ENCODE assay signal across 8 mouse cellular contexts in genomic region chr16:3895173-3895792, GRCm38 (mm10). TPM values are rescaled to one million over a fixed set of nuclear protein-coding genes. Genes with fewer than 3 reads are reported as not detected.
DNase-seq lines count a peak whose midpoint lies in the region; ATAC-seq lines count a peak whose summit lies in the region.

No protein-coding gene starts in this region.

- no peaks in the 10 kb centered on the region for H3K9me3 ChIP-seq in hindbrain, embryonic 13.5 days
- no peaks in the 10 kb centered on the region for H3K9me3 ChIP-seq in hindbrain, embryonic 12.5 days (replicated peaks)
- no peaks in the 10 kb centered on the region for H3K9me3 ChIP-seq in embryonic facial prominence, embryonic 14.5 days (ENCODE audit: control insufficient read depth, low read length)

- no peaks in the 10 kb centered on the region for H3K4me1 ChIP-seq in hindbrain, embryonic 13.5 days (replicated peaks)
- no peaks in the 10 kb centered on the region for H3K4me1 ChIP-seq in hindbrain, embryonic 12.5 days
- H3K4me1 ChIP-seq in embryonic facial prominence, embryonic 14.5 days (ENCODE audit: control insufficient read depth, insufficient read depth, low read length), result no peaks in the 10 kb centered on the region

- no peak overlapping the region for H3K4me2 ChIP-seq in hindbrain, embryonic 13.5 days
- H3K4me2 ChIP-seq in hindbrain, embryonic 12.5 days (replicated peaks), result no peak overlapping the region
- H3K4me2 ChIP-seq in embryonic facial prominence, embryonic 14.5 days (ENCODE audit: low read depth, low read length), result no peak overlapping the region

- H3K9ac ChIP-seq in hindbrain, embryonic 13.5 days, result no peak overlapping the region
- H3K9ac ChIP-seq in hindbrain, embryonic 12.5 days, result no peak overlapping the region
- H3K9ac ChIP-seq in embryonic facial prominence, embryonic 14.5 days (ENCODE audit: low read depth, low read length), result no peak overlapping the region

- peak; percentile 31 for DNase-seq in embryonic facial prominence, embryonic 14.5 days (ENCODE audit: low spot score)
- peak; percentile 16 to 32 for DNase-seq in kidney, adult 8-10 months
- peak; percentile 82 for DNase-seq in lung, postnatal 36 days
- DNase-seq in thymus, postnatal 14 days, result peak; percentile 62
- no peak for DNase-seq in cerebellum, adult 8-10 months
- DNase-seq in left cerebral cortex, postnatal 4 days, result no peak

- no peak overlapping the region for H3K4me3 ChIP-seq in hindbrain, embryonic 13.5 days
- H3K4me3 ChIP-seq in hindbrain, embryonic 12.5 days, result no peak overlapping the region
- no peak overlapping the region for H3K4me3 ChIP-seq in embryonic facial prominence, embryonic 14.5 days (ENCODE audit: low read depth, low read length)

- intact Hi-C loops in left cerebral cortex, postnatal 4 days (cut with DNase I), result no loop called here

- no peaks in the 10 kb centered on the region for H3K27me3 ChIP-seq in hindbrain, embryonic 13.5 days
- H3K27me3 ChIP-seq in hindbrain, embryonic 12.5 days, result no peaks in the 10 kb centered on the region
- H3K27me3 ChIP-seq in embryonic facial prominence, embryonic 14.5 days (replicated peaks; ENCODE audit: control insufficient read depth, insufficient read depth, low read length), result no peaks in the 10 kb centered on the region

- H3K36me3 ChIP-seq in hindbrain, embryonic 13.5 days, result peaks cover 58% of the 10 kb centered on the region
- peaks cover 37% of the 10 kb centered on the region for H3K36me3 ChIP-seq in hindbrain, embryonic 12.5 days
- H3K36me3 ChIP-seq in embryonic facial prominence, embryonic 14.5 days (ENCODE audit: control insufficient read depth, insufficient read depth, low read length), result peaks cover 42% of the 10 kb centered on the region

- no peak for ATAC-seq in hindbrain, embryonic 13.5 days (ENCODE audit: low FRiP score)
- ATAC-seq in hindbrain, embryonic 12.5 days (ENCODE audit: low FRiP score), result no peak
- no peak for ATAC-seq in embryonic facial prominence, embryonic 14.5 days (ENCODE audit: low read depth)

- peak overlapping the region; percentile 30; the same call in 1 of the 2 replicates for H3K27ac ChIP-seq in hindbrain, embryonic 13.5 days
- H3K27ac ChIP-seq in hindbrain, embryonic 12.5 days, result no peak overlapping the region
- H3K27ac ChIP-seq in embryonic facial prominence, embryonic 14.5 days (replicated peaks; ENCODE audit: low read depth, low read length), result peak overlapping the region; percentile 25; the same call in 1 of the 2 replicates

- 86% methylated on average over 9 of the region's 9 CpGs for WGBS in hindbrain, embryonic 13.5 days
- WGBS in hindbrain, embryonic 12.5 days, result 83% methylated on average over 9 of the region's 9 CpGs
- 61% methylated on average over 9 of the region's 9 CpGs for WGBS in embryonic facial prominence, embryonic 14.5 days

RNA-seq across cellular contexts. Expression of gene Gm20695, which starts 10.8 kb away (rescaled TPM):
- 5.1 and 6.3 TPM in 2 replicates for polyA plus RNA-seq in hindbrain, embryonic 13.5 days (2015; fragmentation: Nextera tagmentation; extraction: Ambion mirVana)
- 3.0 and 3.2 TPM in 2 replicates for polyA plus RNA-seq in hindbrain, embryonic 12.5 days (2016; fragmentation: Nextera tagmentation; extraction: Ambion mirVana)
- 3.0 and 3.7 TPM in 2 replicates for polyA plus RNA-seq in embryonic facial prominence, embryonic 14.5 days (2014; fragmentation: Nextera tagmentation; extraction: Ambion mirVana)
- 1 to 10 TPM in 1 of 2 experiments, under 1 TPM in 1; 0.64 to 1.3 TPM for total RNA-seq in left cerebral cortex, postnatal 4 days (2021)

RNA-seq across cellular contexts. Expression of gene Zfp597, which starts 10.9 kb away (rescaled TPM):
- 14.2 and 18.4 TPM in 2 replicates for polyA plus RNA-seq in hindbrain, embryonic 13.5 days (2015; fragmentation: Nextera tagmentation; extraction: Ambion mirVana)
- 12.1 and 13.4 TPM in 2 replicates for polyA plus RNA-seq in hindbrain, embryonic 12.5 days (2016; fragmentation: Nextera tagmentation; extraction: Ambion mirVana)
- polyA plus RNA-seq in embryonic facial prominence, embryonic 14.5 days (2014; fragmentation: Nextera tagmentation; extraction: Ambion mirVana), result 7.2 and 8.1 TPM in 2 replicates
- 10 to 100 TPM; 32.6 to 34.9 TPM for total RNA-seq in left cerebral cortex, postnatal 4 days (2021)

RNA-seq across cellular contexts. Expression of gene 1700037C18Rik, which starts 13.2 kb away (rescaled TPM):
- polyA plus RNA-seq in hindbrain, embryonic 13.5 days (2015; fragmentation: Nextera tagmentation; extraction: Ambion mirVana), result 9.9 and 11.9 TPM in 2 replicates
- polyA plus RNA-seq in hindbrain, embryonic 12.5 days (2016; fragmentation: Nextera tagmentation; extraction: Ambion mirVana), result 7.2 and 8.0 TPM in 2 replicates
- 7.9 and 8.1 TPM in 2 replicates for polyA plus RNA-seq in embryonic facial prominence, embryonic 14.5 days (2014; fragmentation: Nextera tagmentation; extraction: Ambion mirVana)
- 1 to 10 TPM; 7.0 to 9.4 TPM for total RNA-seq in left cerebral cortex, postnatal 4 days (2021)

RNA-seq across cellular contexts. Expression of gene Cluap1, which starts 13.3 kb away (rescaled TPM):
- polyA plus RNA-seq in hindbrain, embryonic 13.5 days (2015; fragmentation: Nextera tagmentation; extraction: Ambion mirVana), result 34.4 and 35.8 TPM in 2 replicates
- polyA plus RNA-seq in hindbrain, embryonic 12.5 days (2016; fragmentation: Nextera tagmentation; extraction: Ambion mirVana), result 30.3 and 31.2 TPM in 2 replicates
- polyA plus RNA-seq in embryonic facial prominence, embryonic 14.5 days (2014; fragmentation: Nextera tagmentation; extraction: Ambion mirVana), result 32.0 and 32.2 TPM in 2 replicates
- total RNA-seq in left cerebral cortex, postnatal 4 days (2021), result 10 to 100 TPM; 34.9 to 41.9 TPM

RNA-seq across cellular contexts. Expression of gene Naa60, which starts 23.1 kb away (rescaled TPM):
- polyA plus RNA-seq in hindbrain, embryonic 13.5 days (2015; fragmentation: Nextera tagmentation; extraction: Ambion mirVana), result 80.0 and 83.1 TPM in 2 replicates
- 64.2 and 65.7 TPM in 2 replicates for polyA plus RNA-seq in hindbrain, embryonic 12.5 days (2016; fragmentation: Nextera tagmentation; extraction: Ambion mirVana)
- 55.4 and 58.2 TPM in 2 replicates for polyA plus RNA-seq in embryonic facial prominence, embryonic 14.5 days (2014; fragmentation: Nextera tagmentation; extraction: Ambion mirVana)
- total RNA-seq in left cerebral cortex, postnatal 4 days (2021), result 10 to 100 TPM; 97.5 to 98.2 TPM

Comparison
In these comparisons a context has a peak if more than half of its experiments do, and no peak if none do; other contexts are left out.
1. DNase-seq: peak in embryonic facial prominence, embryonic 14.5 days (single experiment), kidney, adult 8-10 months (2 of 2), lung, postnatal 36 days (single experiment) and thymus, postnatal 14 days (single experiment); none in cerebellum, adult 8-10 months (single experiment) and left cerebral cortex, postnatal 4 days (single experiment).